Mouse (Mus musculus): ENCODE results near the gene Orm3.
A peak's percentile ranks its signal among the peaks of the same experiment; 100 is the strongest.

The Orm3 gene

GRCm38 (mm10) chr4:63401620-63402019, 45.7 kb downstream of the Orm3 start:
- DNase-seq (ENCODE audit: low read depth in 2 of 2, low spot score in 2 of 2), result no peak

GRCm38 (mm10) chr4:63402056-63402455, 46.1 kb downstream of the Orm3 start:
- no peak for DNase-seq (ENCODE audit: low read depth in 2 of 2, low spot score in 2 of 2)

- no peak for DNase-seq (ENCODE audit: low read depth in 2 of 2, low spot score in 2 of 2)
These were observed 46.6 kb downstream of the Orm3 start for GRCm38 (mm10) chr4:63402558-63402957.

- DNase-seq (ENCODE audit: low read depth in 2 of 2, low spot score in 2 of 2), result peak; percentile 60 to 64
These were observed 47.3 kb downstream of the Orm3 start, which contains the start of gene Akna for GRCm38 (mm10) chr4:63403040-63403959. Gene Akna, minus strand, starts transcription at chr4:63403354.

GRCm38 (mm10) chr4:63404205-63404604, 48.2 kb downstream of the Orm3 start:
- no peak for DNase-seq (ENCODE audit: low read depth in 2 of 2, low spot score in 2 of 2)

GRCm38 (mm10) chr4:63405051-63405450, 49.1 kb downstream of the Orm3 start:
- DNase-seq (ENCODE audit: low read depth in 2 of 2, low spot score in 2 of 2), result no peak

- DNase-seq (ENCODE audit: low read depth in 2 of 2, low spot score in 2 of 2), result no peak
These were observed 49.7 kb downstream of the Orm3 start for GRCm38 (mm10) chr4:63405683-63406082.

GRCm38 (mm10) chr4:63408247-63408646, 52.3 kb downstream of the Orm3 start:
- no peak for DNase-seq (ENCODE audit: low read depth in 2 of 2, low spot score in 2 of 2)

GRCm38 (mm10) chr4:63408649-63409048, 52.7 kb downstream of the Orm3 start:
- DNase-seq (ENCODE audit: low read depth in 2 of 2, low spot score in 2 of 2), result peak in 1 of 2 experiments; percentile 59
